Mouse (Mus musculus) brain, embryonic 18.5 days (tissue): ENCODE measurements at regions not wholly inside any gene's neighbourhood (a gene's known extent, or its start where the extent isn't known, plus 50 kb on each side); places are given as distances from the start of the nearest gene placed in this dataset.

Experiments used
- DNase-seq: peaks from one replicate; pipeline ENCODE4 v3.0.0-alpha.2; 2012; ENCODE audit warnings: low read depth, low spot score

GRCm38 (mm10) chr4:89505368-89505819, 173.8 kb upstream of the Dmrta1 start:
- DNase-seq = no peak

- no peak for DNase-seq
Measured at GRCm38 (mm10) chr4:89500232-89500631, 179.0 kb upstream of the Dmrta1 start.

GRCm38 (mm10) chr4:89490947-89491346, 180.1 kb upstream of the Cdkn2b start:
- no peak for DNase-seq

- no peak for DNase-seq
Measured at GRCm38 (mm10) chr4:89487416-89488165, 176.8 kb upstream of the Cdkn2b start.

- DNase-seq = no peak
Measured at GRCm38 (mm10) chr4:89486963-89487362, 176.1 kb upstream of the Cdkn2b start.

- no peak for DNase-seq
Measured at GRCm38 (mm10) chr4:89485981-89486531, 175.2 kb upstream of the Cdkn2b start.

GRCm38 (mm10) chr4:89478646-89479237, 167.9 kb upstream of the Cdkn2b start:
- DNase-seq = no peak

GRCm38 (mm10) chr4:89475848-89476247, 165.0 kb upstream of the Cdkn2b start:
- no peak for DNase-seq

GRCm38 (mm10) chr4:89474836-89475541, 164.2 kb upstream of the Cdkn2b start:
- no peak for DNase-seq

- DNase-seq = no peak
Measured at GRCm38 (mm10) chr4:89471426-89471825, 160.6 kb upstream of the Cdkn2b start.

GRCm38 (mm10) chr4:89470756-89471155, 159.9 kb upstream of the Cdkn2b start:
- DNase-seq = no peak

- DNase-seq = no peak
Measured at GRCm38 (mm10) chr4:89469883-89470282, 159.0 kb upstream of the Cdkn2b start.

GRCm38 (mm10) chr4:89469406-89469805, 158.6 kb upstream of the Cdkn2b start:
- DNase-seq = no peak

GRCm38 (mm10) chr4:89466766-89467165, 155.9 kb upstream of the Cdkn2b start:
- DNase-seq = no peak

- no peak for DNase-seq
Measured at GRCm38 (mm10) chr4:89463121-89463520, 152.3 kb upstream of the Cdkn2b start.

- DNase-seq = no peak
Measured at GRCm38 (mm10) chr4:89460170-89460762, 149.4 kb upstream of the Cdkn2b start.

- no peak for DNase-seq
Measured at GRCm38 (mm10) chr4:89459346-89459666, 148.5 kb upstream of the Cdkn2b start.

- no peak for DNase-seq
Measured at GRCm38 (mm10) chr4:89458628-89459345, 147.9 kb upstream of the Cdkn2b start.

GRCm38 (mm10) chr4:89457861-89458260, 147.0 kb upstream of the Cdkn2b start:
- no peak for DNase-seq

GRCm38 (mm10) chr4:89454926-89455325, 144.1 kb upstream of the Cdkn2b start:
- no peak for DNase-seq

- DNase-seq = no peak
Measured at GRCm38 (mm10) chr4:89453051-89453450, 142.2 kb upstream of the Cdkn2b start.
